Mouse (Mus musculus) monocyte, adult 5-6 weeks (primary cell): Measurements from ENCODE around the gene Lyrm7. TPM values are rescaled to one million over a fixed set of nuclear protein-coding genes. Genes with fewer than 3 reads are reported as not detected.

Experiments used
- ATAC-seq: fragments of 153-309, 156-312 bp; replicated peaks from 2 replicates; pipeline ENCODE4 v1.8.0; 2017; ENCODE audit warnings: mild to moderate bottlenecking; ENCODE audit not compliant: low TSS enrichment, insufficient number of reproducible peaks, severe bottlenecking, poor library complexity, low FRiP score
- total RNA-seq: library from RNA; stranded (forward); fragments of 200-1000, 200-491, 200-594 nt; gene quantifications from 3 replicates; pipeline ENCODE4 v1.2.3, GENCODE M21; 2017

Lyrm7 gene
- total RNA-seq, 1 experiment from 2014 or later, result 1.1 TPM

DNA sequence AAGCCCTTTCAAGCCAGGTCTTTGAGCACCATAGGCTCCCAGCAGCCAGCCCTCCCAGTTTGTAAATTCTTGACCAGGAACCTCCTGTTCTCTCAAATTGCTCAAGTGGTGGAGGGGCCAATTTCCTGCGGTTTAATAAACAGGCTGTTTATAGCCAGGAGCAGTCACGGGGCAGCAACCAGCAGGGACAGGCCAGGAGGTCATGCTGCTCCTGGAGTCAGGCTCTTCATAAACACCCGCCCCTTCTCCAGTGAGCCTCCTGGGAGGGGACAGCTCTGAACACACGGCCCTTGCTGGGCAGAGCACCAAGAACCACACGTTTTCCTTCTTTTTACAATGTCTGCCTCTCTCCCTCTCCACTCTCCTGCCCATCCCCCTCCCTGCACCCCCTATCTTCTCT lies 24.2 kb upstream of the Lyrm7 start:
- peak; percentile 60 for ATAC-seq

- ATAC-seq, result peak; percentile 52
These were observed 23.6 kb upstream of the Lyrm7 start for GRCm38 (mm10) chr11:54884197-54884828.

DNA sequence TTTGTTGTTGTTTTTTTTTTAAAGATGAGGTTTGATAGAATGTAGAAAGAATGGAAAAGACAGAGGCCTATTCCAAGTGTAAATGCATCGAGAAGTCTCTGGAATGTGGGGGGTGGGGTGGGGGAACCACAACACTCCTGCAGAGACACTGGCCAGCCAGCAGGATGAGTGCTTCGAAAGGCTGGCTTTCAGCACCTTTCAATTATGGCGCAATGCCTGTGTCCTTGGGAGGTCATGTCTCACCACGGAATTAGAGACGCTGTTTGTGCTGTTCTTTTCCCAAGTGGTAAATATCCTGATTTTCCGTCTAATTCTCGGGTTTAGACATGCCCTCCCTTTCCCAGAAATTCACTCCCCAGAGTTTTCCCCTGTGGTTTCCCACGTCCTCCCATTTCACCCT lies 22.0 kb upstream of the Lyrm7 start:
- no peak for ATAC-seq

DNA sequence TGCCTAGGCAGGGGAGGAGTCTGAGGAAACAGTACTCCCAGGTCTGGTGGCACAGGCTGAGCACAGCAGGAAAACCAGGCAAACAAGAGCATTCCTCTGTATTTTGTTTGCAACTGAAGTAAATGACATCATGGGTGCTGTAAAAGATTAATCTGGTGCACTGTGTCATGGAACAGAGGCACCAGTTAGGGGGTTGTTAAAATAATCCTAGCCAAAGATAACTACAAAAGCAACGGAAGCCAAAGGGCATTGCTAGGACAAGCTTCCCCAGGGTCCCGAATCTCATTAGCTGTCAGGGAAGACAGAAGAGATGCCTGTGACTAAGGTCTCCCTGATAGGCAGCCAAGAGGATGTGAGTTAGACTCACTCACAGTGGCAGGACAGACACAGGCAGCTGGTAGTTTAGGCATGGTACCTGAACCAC lies 20.3 kb upstream of the Lyrm7 start:
- no peak for ATAC-seq

GRCm38 (mm10) chr11:54879922-54880321 lies 19.2 kb upstream of the Lyrm7 start:
- ATAC-seq, result no peak

GRCm38 (mm10) chr11:54879434-54879833 lies 18.7 kb upstream of the Lyrm7 start:
- peak; percentile 87 for ATAC-seq

- no peak for ATAC-seq
These were observed 18.2 kb upstream of the Lyrm7 start for GRCm38 (mm10) chr11:54878893-54879292.

GRCm38 (mm10) chr11:54876031-54876430 lies 15.3 kb upstream of the Lyrm7 start:
- ATAC-seq, result no peak

GRCm38 (mm10) chr11:54871831-54872537 lies 11.3 kb upstream of the Lyrm7 start:
- no peak for ATAC-seq

DNA sequence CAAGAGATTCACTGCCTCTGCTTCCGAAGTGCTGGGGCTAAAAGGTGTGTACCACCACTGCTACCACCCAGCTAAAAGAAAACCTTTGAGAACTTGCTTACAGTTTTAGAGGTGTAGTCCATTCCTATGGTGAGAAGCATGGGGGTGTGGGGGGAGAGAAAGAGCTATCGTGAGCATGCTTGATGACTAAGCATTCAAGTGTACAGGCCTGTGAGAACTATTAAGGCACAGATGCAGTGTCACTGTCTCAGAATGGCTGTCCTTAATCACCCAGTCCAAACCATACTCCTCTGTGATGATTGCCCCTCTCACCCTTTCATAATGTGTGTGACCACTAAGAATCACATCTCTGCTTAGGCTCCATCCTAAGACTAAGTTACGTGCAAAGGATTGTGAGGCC lies 8.6 kb upstream of the Lyrm7 start:
- no peak for ATAC-seq

DNA sequence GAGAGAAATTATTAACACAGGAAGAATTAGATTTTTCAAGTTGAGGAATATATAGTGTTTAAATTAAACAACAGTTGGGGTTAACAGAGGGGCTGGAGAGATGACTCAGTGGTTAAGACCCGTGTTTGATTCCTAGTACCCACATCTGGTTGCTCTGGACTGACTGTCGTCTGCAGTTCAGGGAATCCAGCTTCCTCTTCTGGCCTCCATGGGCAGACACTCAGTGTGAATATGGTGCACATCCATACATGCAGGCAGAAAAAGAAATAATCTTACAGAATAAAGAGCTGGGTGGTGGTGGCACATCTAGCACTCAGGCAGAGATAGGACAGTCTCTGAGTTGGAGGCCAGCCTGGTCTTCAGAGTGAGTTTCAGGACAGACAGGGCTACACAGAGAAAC lies 7.7 kb upstream of the Lyrm7 start:
- ATAC-seq, result no peak

DNA sequence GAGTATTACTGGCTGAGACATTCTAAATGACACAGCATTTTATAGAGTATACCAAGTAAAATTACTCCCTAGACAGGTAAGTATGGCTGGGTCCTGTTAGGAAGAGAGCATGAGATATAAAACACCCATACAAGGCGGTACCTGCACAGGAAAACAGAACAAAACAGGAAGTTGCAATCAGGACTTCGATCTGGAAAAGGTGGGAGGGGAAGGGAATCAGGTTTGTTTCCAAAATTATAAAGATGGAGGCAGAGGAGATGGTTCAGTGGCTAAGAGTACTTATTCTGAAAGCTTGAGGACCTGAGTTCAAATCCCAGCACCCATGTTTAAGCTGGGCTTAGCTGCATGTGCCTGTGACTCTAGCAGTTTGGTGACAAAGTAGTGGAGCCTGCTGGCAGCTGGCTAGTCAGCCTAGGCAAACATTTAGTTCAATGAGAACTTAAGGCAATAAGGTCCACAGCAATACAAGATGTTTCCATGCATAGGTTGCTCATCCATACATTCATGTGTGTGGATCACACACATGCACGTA lies 7.3 kb upstream of the Lyrm7 start:
- no peak for ATAC-seq

DNA sequence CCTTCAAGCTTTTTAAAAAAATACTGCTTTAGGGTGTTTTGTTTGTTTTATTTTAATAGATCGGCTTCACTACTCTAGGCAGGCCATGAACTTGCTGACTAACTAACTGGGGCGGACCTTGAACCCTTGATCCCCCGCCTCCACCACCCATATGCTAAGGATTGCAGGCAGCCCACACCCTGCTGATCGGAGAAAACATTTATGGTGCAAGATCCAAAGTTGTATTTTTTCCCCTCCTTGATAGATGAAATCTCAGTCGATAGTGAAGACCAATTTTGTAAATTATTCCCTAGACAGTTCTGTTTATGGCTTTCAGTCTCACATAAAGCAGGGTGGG lies 6.3 kb upstream of the Lyrm7 start:
- no peak for ATAC-seq

DNA sequence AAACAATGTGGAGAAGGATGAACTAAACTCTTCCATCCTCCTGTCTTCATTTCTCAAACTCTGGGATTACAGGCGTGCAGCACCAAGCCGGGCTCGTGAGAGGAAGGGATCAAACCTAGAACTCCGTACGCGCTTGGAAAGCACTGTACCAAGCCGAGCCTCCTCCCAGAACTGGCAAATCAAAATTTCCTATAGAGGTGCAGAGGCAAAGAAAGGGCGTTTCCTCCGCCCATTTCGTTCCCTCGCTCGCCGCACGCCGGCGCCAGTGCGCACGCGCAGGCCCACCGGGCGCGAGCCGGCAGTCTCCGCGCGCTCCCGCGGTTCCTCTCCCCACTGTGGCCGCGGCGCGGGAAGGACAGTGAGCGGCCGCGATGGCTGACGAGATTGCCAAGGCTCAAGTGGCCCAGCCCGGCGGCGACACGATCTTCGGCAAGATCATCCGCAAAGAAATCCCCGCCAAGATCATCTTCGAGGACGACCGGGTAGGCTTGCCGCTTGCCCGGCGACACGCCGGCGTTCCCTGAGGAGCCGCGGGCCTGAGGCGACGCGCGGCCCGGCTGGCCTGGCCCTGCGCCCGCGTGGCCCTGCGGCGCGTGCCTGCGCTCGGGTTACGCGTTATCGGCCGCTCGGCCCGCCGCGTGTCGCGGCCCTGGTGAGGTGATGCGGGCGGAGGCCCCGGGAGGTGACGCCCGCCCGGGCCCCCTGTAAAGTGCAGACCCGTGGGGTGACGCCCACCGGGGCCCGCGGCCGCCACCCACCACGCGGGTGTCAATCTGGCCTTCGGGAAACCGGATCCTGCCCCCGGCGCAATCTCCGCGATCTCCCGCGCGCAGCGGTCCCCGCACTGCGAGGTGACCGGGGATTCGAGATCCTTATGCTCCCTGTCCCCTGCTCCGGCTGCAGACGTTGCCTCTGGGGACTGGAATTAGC lies 5.7 kb upstream of the Lyrm7 start, which contains the start of gene Hint1:
Hint1 (plus strand) TSS at position 265 of the 930 bp plus-strand sequence.
- ATAC-seq, result peak; percentile 71

GRCm38 (mm10) chr11:54865330-54866085 lies 4.8 kb upstream of the Lyrm7 start:
- ATAC-seq, result no peak

GRCm38 (mm10) chr11:54862621-54863520 lies 2.2 kb upstream of the Lyrm7 start:
- ATAC-seq, result no peak

DNA sequence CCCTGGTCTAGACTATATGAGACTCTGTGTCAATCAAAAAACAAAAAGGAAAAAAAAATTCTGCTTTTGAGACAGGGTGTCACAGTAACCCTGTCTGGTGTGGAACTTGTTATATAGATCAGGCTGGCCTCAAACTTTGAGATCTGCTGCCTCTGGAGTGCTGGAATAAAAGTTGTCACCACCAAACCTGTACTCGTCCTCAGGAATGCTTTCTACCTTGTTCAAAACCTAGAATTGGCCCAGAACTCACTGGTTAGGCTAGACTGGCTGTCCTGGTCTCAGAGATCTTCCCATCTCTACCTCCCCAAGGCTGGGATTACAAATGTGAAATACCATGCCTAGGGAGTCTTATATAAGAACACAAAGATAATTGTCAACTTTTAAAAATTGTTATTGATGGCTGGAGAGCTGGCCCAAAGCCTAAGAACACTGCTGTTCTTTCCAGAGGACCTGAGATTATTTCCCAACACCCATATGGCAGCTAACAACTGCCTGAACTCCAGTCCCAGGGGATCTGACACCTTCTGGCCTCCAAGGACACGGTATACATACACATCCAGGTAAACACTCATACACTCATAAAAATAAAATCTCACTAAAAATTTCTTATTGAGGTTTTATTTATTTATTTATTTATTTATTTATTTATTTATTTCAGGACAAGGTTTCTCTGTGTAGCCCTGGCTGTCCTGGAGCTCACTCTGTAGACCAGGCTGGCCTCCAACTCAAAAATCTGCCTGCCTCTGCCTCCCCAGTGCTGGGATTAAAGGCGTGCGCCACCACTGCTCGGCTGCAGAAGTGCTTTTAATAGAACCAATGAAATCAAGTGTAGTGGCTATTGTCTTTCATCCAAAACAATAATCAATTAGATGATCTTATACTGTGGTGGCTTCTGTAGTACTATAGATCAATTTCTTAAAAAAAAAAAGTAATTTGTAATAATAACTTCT lies 1.0 kb upstream of the Lyrm7 start:
- ATAC-seq, result no peak
